Mouse (Mus musculus) bone marrow, adult 2 months (tissue): ENCODE data around the gene Map4. TPM values are rescaled to one million over a fixed set of nuclear protein-coding genes. Genes with fewer than 3 reads are reported as not detected.
A peak's percentile ranks its signal among the peaks of the same experiment; 100 is the strongest.

Source experiments
- H3K27ac ChIP-seq: fragments of 200-500 bp; 2 replicates; pipeline ENCODE4 v1.5.1; 2012; ENCODE audit warnings: low read depth, mild to moderate bottlenecking, control low read depth, inconsistent platforms, low read length; ENCODE audit not compliant: control insufficient read depth, poor library complexity, insufficient read depth
- H3K4me1 ChIP-seq: fragments of 200-500 bp; 2 replicates; pipeline ENCODE4 v1.6.1; 2011; ENCODE audit warnings: low read length; ENCODE audit not compliant: control insufficient read depth, insufficient read depth
- H3K4me3 ChIP-seq: fragments of 200-500 bp; replicated peaks from 2 replicates; pipeline ENCODE3; 2011; ENCODE audit warnings: mild to moderate bottlenecking, low read depth, low read length, control low read depth; ENCODE audit not compliant: control insufficient read depth
- CTCF ChIP-seq: fragments of 200-500 bp; IDR thresholded peaks from 2 replicates; pipeline ENCODE4 v1.5.1; 2011; ENCODE audit warnings: low read length, control low read depth; ENCODE audit not compliant: control insufficient read depth, insufficient read depth
- POLR2A ChIP-seq: fragments of 200-500 bp; IDR thresholded peaks from 2 replicates; pipeline ENCODE4 v1.6.1; 2011; ENCODE audit warnings: low read depth, mild to moderate bottlenecking, control low read depth, low read length, borderline replicate concordance; ENCODE audit not compliant: control insufficient read depth
- WGBS: fragments of 180-500 bp; shearing (Covaris S2); methylation state at CpG from one replicate; pipeline ENCODE4 v1.1.7; 2018; 5-methylcytosine and 5-hydroxymethylcytosine counted together
- polyA plus RNA-seq: library from polyadenylated mRNA; stranded (reverse); fragments of >200 nt; gene quantifications from 2 replicates; pipeline ENCODE4 v1.2.4, GENCODE M21; 2011; ENCODE audit warnings: low replicate concordance; ENCODE audit not compliant: missing spikeins, insufficient read depth, insufficient read length

Map4 gene
- polyA plus RNA-seq: 12.9 and 33.6 TPM in 2 replicates

DNA sequence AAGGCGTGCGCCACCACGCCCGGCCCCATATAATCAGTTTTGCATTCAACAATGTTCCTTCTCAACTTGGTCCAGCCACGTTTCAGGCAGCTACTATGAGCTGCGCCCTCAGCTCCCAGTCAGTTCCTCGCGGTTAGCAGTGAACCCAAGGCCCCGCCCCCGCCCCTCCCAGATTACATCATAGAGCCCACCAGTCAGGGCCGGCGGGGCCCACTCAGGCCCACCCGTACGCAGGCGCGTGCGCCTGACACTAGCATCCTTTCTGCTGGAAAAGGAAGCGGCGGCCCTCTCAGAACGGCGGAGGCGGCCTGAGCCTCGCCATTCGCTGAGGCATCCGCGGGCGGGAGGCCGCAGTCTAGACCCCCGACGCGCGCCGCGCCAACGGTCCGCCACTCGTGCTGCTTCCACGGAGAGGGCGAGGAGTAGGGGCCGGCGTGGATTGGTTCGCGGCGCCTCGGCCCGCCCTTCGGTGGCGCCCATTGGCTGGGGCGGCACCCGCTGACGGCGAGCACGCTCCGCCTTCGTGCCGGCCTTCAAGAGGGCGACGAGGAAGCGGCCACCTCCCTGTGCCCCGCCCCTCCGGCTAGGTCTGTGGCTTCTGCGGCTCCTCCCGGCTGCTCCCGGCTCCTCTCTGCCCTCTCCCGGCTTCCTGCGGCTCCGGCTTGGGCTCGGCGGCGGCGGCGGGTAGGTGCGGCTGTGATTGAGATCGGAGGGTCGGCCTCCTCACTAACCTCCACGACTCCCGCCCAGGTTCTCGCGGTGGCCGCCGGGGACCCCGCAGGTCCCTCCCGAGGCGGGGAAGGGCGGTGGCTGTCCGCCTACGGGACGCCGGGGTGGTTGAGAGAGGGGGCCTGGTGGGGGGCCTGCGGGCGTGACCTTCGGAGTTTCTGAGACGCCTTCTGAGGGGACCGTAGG lies at the start of gene Map4:
Gene Map4 (plus strand): TSS at position 204 of the 915 bp plus-strand sequence.
- H3K4me1 ChIP-seq: peaks cover 1% of the 10 kb centered on the region; the same call in 1 of the 2 replicates
- H3K4me3 ChIP-seq: peak within 1 kb of the TSS; percentile 94
- TF ChIP-seq CTCF: no peak
- peak; percentile 50; the same call in 1 of the 2 replicates for TF ChIP-seq POLR2A
- under 1% methylated on average over 94 of the region's 94 CpGs for WGBS
- peak within 1 kb of the TSS; percentile 98 for H3K27ac ChIP-seq

DNA sequence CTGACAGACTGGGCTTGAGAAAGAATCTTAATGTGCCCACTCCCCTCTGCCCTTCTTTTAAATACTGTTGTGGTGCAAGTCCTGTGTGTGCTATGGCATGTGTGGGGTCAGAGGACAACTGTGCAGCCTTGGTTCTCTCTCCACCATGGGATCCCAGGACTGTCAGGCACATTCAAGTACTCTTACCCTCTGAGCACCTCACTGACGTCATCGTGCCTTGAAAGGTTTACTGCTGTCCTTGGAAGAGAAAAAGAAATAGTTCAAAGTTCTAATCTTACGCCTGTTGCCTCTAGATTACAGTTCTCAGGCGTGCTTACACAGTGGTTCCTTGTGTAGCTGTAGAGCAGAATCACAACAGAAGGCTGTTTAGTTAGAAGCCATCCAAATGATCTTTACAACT lies 45.0 kb upstream of the Map4 start:
- H3K4me1 ChIP-seq: no peaks in the 10 kb centered on the region
- H3K27ac ChIP-seq: no peak overlapping the region
- no peak for TF ChIP-seq CTCF
- WGBS: 85% methylated on average over 4 of the region's 4 CpGs
- H3K4me3 ChIP-seq: no peak overlapping the region

DNA sequence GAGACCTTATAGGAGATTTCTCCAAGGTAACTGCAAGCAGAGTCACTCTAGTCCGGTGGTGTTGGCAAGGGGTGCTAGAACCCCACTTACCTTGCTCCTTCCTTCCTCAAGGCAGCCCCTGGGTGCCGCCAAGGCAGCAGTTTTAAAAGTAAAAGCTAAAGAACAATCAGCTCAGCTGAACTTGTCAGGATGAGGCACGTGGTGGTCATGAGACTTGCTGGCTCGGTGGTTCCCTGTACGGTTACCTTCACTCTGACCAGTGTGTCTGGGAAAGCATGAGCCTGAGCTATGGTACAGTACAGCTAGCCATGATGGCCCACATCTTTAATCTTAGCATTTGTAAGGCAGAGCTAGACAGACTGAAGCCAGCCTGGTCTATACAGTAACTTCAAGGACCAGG lies 43.9 kb upstream of the Map4 start:
- 85% methylated on average over 5 of the region's 5 CpGs for WGBS
- no peaks in the 10 kb centered on the region for H3K4me1 ChIP-seq
- no peak overlapping the region for H3K27ac ChIP-seq
- H3K4me3 ChIP-seq: no peak overlapping the region
- no peak for TF ChIP-seq POLR2A

DNA sequence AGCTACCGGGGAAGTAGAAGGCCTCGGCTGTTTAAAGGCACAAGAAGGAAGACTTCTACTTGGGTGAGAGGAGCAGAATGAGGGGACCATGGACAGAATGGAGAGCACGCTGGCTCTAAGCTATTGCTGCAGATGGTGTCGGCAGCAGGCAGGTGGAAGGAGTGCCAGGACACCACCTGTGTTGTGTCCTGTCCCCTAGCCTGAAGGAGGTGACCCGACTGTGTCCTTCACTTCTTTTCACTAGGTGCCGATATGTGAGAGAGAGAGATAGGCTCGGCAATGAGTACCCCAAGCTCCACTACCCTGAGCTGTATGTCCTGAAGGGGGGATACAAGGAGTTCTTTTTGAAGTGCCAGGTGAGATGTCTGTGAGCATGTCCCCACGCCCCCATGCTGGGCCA lies 39.8 kb upstream of the Map4 start:
- Histone ChIP-seq H3K4me3 (no peak overlapping the region), H3K27ac (no peak overlapping the region), H3K4me1 (no peaks in the 10 kb centered on the region)
- 92% methylated on average over 8 of the region's 8 CpGs for WGBS
- TF ChIP-seq POLR2A (no peak), CTCF (no peak)

DNA sequence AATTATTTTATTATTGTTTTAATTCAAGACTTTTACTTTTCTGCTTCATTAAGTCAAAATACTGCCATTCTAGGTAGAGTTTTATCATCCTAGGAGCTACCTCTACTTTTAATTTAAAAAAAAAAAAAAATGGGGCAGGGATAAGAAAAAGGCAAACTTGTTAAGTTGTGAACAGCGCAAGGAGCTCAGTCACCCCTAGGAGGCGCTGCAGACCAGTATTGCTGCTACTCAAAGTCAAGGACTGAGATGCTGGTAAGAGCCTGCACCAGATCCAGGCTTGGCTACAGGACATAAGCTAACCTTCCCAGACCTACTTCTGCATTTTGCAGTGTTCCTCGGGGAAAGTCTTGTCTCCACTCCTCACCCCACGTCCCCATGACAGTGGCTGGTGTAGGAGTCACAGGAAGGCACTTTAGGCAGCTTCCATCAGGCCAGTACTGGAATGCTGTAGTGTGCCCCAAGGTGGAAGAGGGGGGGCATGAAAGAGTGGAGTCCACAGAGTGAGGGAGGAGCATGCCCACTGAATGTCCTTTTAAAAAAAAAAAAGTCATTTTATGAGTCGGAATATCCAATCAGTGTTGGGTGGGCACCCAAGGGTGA lies 38.5 kb upstream of the Map4 start:
- TF ChIP-seq CTCF (peak; percentile 85), POLR2A (no peak)
- WGBS: 59% methylated on average over 5 of the region's 5 CpGs
- Histone ChIP-seq H3K27ac (no peak overlapping the region), H3K4me3 (no peak overlapping the region), H3K4me1 (no peaks in the 10 kb centered on the region)

DNA sequence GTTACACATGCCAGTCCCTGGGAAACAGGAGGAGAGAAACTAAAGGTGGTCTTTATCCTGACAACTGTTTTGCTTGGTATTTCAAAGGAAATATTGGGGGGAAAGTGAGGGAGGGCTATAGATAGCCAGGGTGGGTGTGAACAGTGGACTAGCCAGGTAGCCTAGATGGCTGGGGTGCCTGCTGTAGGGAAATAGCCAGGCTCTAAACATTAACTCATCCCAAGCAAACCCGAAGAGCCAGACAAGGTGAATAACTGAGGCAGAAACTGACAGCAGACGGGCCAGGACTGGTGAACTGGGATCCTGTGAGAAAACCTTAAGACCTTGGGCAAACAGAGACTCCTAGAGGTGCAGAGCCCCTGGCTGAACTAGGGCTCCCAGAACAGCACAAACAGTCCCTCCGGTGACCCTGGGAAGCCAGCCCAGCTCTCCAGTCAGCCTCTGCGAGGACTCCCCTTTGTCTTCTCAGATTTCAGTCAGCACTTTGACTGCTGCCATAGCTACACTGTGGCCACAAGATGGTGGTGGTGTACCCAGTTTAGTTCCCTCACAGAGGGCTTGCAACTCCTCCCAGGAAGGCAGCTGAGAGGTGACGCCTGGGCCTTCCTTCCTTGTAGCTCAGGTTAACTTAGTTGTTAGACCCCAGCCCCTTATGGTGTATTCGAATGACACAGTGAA lies 36.7 kb upstream of the Map4 start:
- H3K4me1 ChIP-seq: no peaks in the 10 kb centered on the region
- H3K4me3 ChIP-seq: no peak overlapping the region
- TF ChIP-seq CTCF (peak; percentile 81), POLR2A (no peak)
- H3K27ac ChIP-seq: no peak overlapping the region
- 38% methylated on average over 6 of the region's 6 CpGs for WGBS

DNA sequence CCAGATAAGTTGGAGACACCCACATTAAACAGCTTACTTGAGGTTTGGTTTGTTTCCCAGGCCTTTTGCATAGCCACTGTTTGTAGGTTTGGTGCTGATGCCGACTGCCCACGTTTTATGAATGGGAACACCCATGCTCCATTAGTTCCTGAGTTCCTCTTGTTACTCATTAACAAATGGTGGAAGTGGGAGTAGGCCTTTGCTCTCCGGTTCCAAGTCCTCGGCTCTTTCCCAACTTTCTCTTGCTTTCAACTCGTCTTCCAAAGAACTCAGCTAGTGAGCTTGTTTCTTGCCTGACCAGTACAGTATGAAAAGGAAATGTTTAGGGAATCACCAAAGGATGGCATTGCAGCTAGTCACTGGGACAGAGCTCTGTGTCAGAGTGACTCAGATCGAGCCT lies 35.7 kb upstream of the Map4 start:
- 74% methylated on average over 6 of the region's 6 CpGs for WGBS
- TF ChIP-seq POLR2A (no peak), CTCF (no peak)
- no peaks in the 10 kb centered on the region for H3K4me1 ChIP-seq
- H3K27ac ChIP-seq: no peak overlapping the region
- H3K4me3 ChIP-seq: no peak overlapping the region
